Mouse (Mus musculus) erythroid progenitor cell, adult 5-6 weeks (primary cell): ENCODE measurements around the gene Eef1e1. TPM values are rescaled to one million over a fixed set of nuclear protein-coding genes. Genes with fewer than 3 reads are reported as not detected.
"Not testable (repeated sequence)": the region's sequence is repeated elsewhere in the genome, so short reads cannot be mapped to it uniquely, and the experiment has no call there.

Source experiments
- ATAC-seq: replicated peaks from 2 replicates; pipeline ENCODE4 v1.8.0; 2016; ENCODE audit warnings: moderate number of reproducible peaks, mild to moderate bottlenecking, moderate TSS enrichment, inconsistent platforms; ENCODE audit not compliant: poor library complexity, low FRiP score, severe bottlenecking
- total RNA-seq, 2 experiments: library from RNA; stranded (forward) in 1 of 2; stranded (reverse) in 1 of 2; fragments of 150-400 nt in 1 of 2; fragments of 186-747, 209-891 nt in 1 of 2; gene quantifications; 2 replicates each; pipeline versions ENCODE4 v1.2.3 to v1.2.4; 2015 to 2017; ENCODE audit warnings: low replicate concordance in 2 of 2

Eef1e1 gene
- 12.6 and 16.2 TPM in 2 replicates for total RNA-seq (2015; ENCODE audit: low replicate concordance)
- total RNA-seq (2017; ENCODE audit: low replicate concordance), result 16.3 and 17.1 TPM in 2 replicates

GRCm38 (mm10) chr13:38658528-38659280, at the start of gene Eef1e1:
TSS of gene Eef1e1 (minus strand) at chr13:38659058.
- peak; percentile 99 for ATAC-seq

- no peak for ATAC-seq
Observed at GRCm38 (mm10) chr13:38690845-38691244, 32.0 kb upstream of the Eef1e1 start.

GRCm38 (mm10) chr13:38690028-38690427, 31.2 kb upstream of the Eef1e1 start:
- ATAC-seq, result no peak

GRCm38 (mm10) chr13:38688761-38689160, 29.9 kb upstream of the Eef1e1 start:
- no peak for ATAC-seq

- ATAC-seq, result no peak
Observed at GRCm38 (mm10) chr13:38672336-38672735, 13.5 kb upstream of the Eef1e1 start.

- not testable (repeated sequence) for ATAC-seq
Observed at GRCm38 (mm10) chr13:38671451-38671850, 12.6 kb upstream of the Eef1e1 start.

- no peak for ATAC-seq
Observed at GRCm38 (mm10) chr13:38670051-38670450, 11.2 kb upstream of the Eef1e1 start.

- peak; percentile 78 for ATAC-seq
Observed at GRCm38 (mm10) chr13:38668514-38668913, 9.7 kb upstream of the Eef1e1 start.

- ATAC-seq, result peak; percentile 93
Observed at GRCm38 (mm10) chr13:38664753-38665152, 5.9 kb upstream of the Eef1e1 start.

- no peak for ATAC-seq
Observed at GRCm38 (mm10) chr13:38659524-38660136, 772 bp upstream of the Eef1e1 start.

- ATAC-seq, result no peak
Observed at GRCm38 (mm10) chr13:38657865-38658264, 993 bp downstream of the Eef1e1 start.

GRCm38 (mm10) chr13:38650292-38650691, 8.6 kb downstream of the Eef1e1 start:
- ATAC-seq, result no peak

GRCm38 (mm10) chr13:38649069-38649468, 9.8 kb downstream of the Eef1e1 start:
- no peak for ATAC-seq

GRCm38 (mm10) chr13:38641414-38641813, 17.4 kb downstream of the Eef1e1 start:
- ATAC-seq, result no peak

GRCm38 (mm10) chr13:38640961-38641360, 17.9 kb downstream of the Eef1e1 start:
- ATAC-seq, result no peak

- ATAC-seq, result no peak
Observed at GRCm38 (mm10) chr13:38638694-38639093, 20.2 kb downstream of the Eef1e1 start.

- peak; percentile 85 for ATAC-seq
Observed at GRCm38 (mm10) chr13:38634800-38635269, 24.0 kb downstream of the Eef1e1 start, which contains the start of gene Bloc1s5. TSS of gene Bloc1s5 (minus strand) at chr13:38635109.

GRCm38 (mm10) chr13:38634256-38634799, 24.5 kb downstream of the Eef1e1 start:
- ATAC-seq, result peak; percentile 47

GRCm38 (mm10) chr13:38633287-38634000, 25.4 kb downstream of the Eef1e1 start:
- ATAC-seq, result no peak

- peak; percentile 40 for ATAC-seq
Observed at GRCm38 (mm10) chr13:38632556-38632955, 26.3 kb downstream of the Eef1e1 start.
